Mouse (Mus musculus) heart, embryonic 14.5 days (tissue): ENCODE measurements around the gene Sync. TPM values are rescaled to one million over a fixed set of nuclear protein-coding genes. Genes with fewer than 3 reads are reported as not detected.

ENCODE experiments used
- ATAC-seq: fragments of 200-750 bp; cut with Nextera tagmentation; 2 replicates; pipeline ENCODE4 v1.8.0; 2017; ENCODE audit warnings: low read depth, moderate TSS enrichment; ENCODE audit not compliant: insufficient number of reproducible peaks, insufficient read depth, low FRiP score
- H3K27ac ChIP-seq, 2 experiments: fragments of 200-500 bp in 1 of 2; fragments of 300-500 bp in 1 of 2; sonication (generic) in 1 of 2; replicated peaks in 1 of 2; 2 replicates each; pipeline ENCODE4 v1.5.1; 2012 to 2014; ENCODE audit warnings: low read depth in 2 of 2, low read length in 2 of 2, control low read depth in 1 of 2, mild to moderate bottlenecking in 1 of 2, mixed read lengths in 1 of 2; ENCODE audit not compliant: control insufficient read depth in 1 of 2, insufficient read depth in 1 of 2
- H3K27me3 ChIP-seq: fragments of 300-500 bp; sonication (generic); 2 replicates; pipeline ENCODE4 v1.6.1; 2014; ENCODE audit warnings: mild to moderate bottlenecking, low read length, control low read depth; ENCODE audit not compliant: control insufficient read depth, insufficient read depth
- H3K36me3 ChIP-seq: fragments of 300-500 bp; sonication (generic); 2 replicates; pipeline ENCODE4 v1.6.1; 2014; ENCODE audit warnings: mild to moderate bottlenecking, control low read depth, low read length, mixed read lengths; ENCODE audit not compliant: control insufficient read depth, insufficient read depth
- H3K4me1 ChIP-seq, 2 experiments: fragments of 200-500 bp in 1 of 2; fragments of 300-500 bp in 1 of 2; sonication (generic) in 1 of 2; 2 replicates each; pipeline ENCODE4 v1.6.1; 2012 to 2014; ENCODE audit warnings: low read length in 2 of 2, control low read depth in 1 of 2, mixed read lengths in 1 of 2; ENCODE audit not compliant: control insufficient read depth in 2 of 2, insufficient read depth in 2 of 2
- H3K4me2 ChIP-seq: fragments of 300-500 bp; sonication (generic); 2 replicates; pipeline ENCODE4 v1.6.1; 2014; ENCODE audit warnings: mild to moderate bottlenecking, low read length
- H3K4me3 ChIP-seq, 2 experiments: fragments of 200-500 bp in 1 of 2; fragments of 300-500 bp in 1 of 2; sonication (generic) in 1 of 2; 2 replicates each; pipeline ENCODE4 v1.5.1; 2012 to 2014; ENCODE audit warnings: low read length in 2 of 2, mild to moderate bottlenecking in 2 of 2, control low read depth in 1 of 2, low read depth in 1 of 2, moderate library complexity in 1 of 2; ENCODE audit not compliant: control insufficient read depth in 1 of 2, insufficient read depth in 1 of 2
- H3K9ac ChIP-seq: fragments of 300-500 bp; sonication (generic); 2 replicates; pipeline ENCODE4 v1.6.1; 2014; ENCODE audit warnings: mild to moderate bottlenecking, low read length
- H3K9me3 ChIP-seq: fragments of 300-500 bp; sonication (generic); 2 replicates; pipeline ENCODE4 v1.6.1; 2016; ENCODE audit warnings: low read length, control low read depth; ENCODE audit not compliant: control insufficient read depth
- WGBS: fragments of 180-500 bp; shearing (Covaris S2); extraction: QIAGEN DNeasy Blood & Tissue Kit; methylation state at CpG from one replicate; pipeline ENCODE4 v1.1.7; 2014; 5-methylcytosine and 5-hydroxymethylcytosine counted together
- polyA plus RNA-seq: library from polyadenylated mRNA; unstranded; fragments of >200 nt; fragmentation: Nextera tagmentation; extraction: Ambion mirVana; gene quantifications from 2 replicates; pipeline ENCODE4 v1.2.1, GENCODE M21; 2014

Sync gene
- polyA plus RNA-seq: 1.6 and 1.8 TPM in 2 replicates

DNA sequence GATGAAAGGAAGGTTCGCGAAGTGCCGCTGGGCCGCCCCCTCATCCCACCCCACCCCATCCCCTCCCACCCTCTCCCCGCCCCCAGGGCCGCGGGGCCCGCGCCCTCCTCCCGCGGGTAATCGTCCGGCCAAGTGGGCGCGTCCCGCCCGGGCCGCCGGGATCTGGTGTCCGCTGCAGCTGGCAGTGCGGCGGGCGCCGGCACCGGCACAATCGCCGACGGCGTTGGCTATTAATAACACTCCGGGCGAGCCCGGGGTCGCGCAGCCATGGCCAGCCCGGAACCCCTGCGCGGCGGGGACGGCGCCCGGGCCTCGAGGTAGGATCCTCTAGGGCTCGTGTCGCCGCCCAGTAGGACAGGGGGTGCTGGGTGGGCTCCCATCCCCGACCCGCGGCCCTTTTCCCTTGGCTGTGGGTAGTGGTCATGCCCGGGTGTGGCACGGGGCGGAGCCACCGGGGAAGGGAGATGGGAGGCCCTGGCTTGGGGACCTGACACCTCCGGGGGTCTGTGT lies at the start of gene Sync:
Gene Sync (plus strand): TSS at position 146 of the 510 bp plus-strand sequence.
- Histone ChIP-seq H3K9me3 (no peaks in the 10 kb centered on the region), H3K9ac (peak within 1 kb of the TSS; percentile 76), H3K36me3 (no peaks in the 10 kb centered on the region), H3K4me3 (peak within 1 kb of the TSS; percentile 54 to 56), H3K4me2 (peak within 1 kb of the TSS; percentile 99), H3K27ac (0 out of 4 replicates have a peak within 1 kb of the TSS, but pooled peaks of 1 of the 2 experiments have one; percentile 30), H3K4me1 (peaks cover 6 to 12% of the 10 kb centered on the region in 2 experiments; a peak in 3 of 4 replicates), H3K27me3 (peaks cover 13% of the 10 kb centered on the region)
- peak; percentile 41; the same call in 1 of the 2 replicates for ATAC-seq
- WGBS: 2% methylated on average over 52 of the region's 53 CpGs

GRCm38 (mm10) chr4:129237843-129238441 lies 49.5 kb upstream of the Sync start:
- peak overlapping the region; percentile 99 for H3K4me2 ChIP-seq
- peaks cover 70% of the 10 kb centered on the region for H3K27me3 ChIP-seq
- H3K27ac ChIP-seq: no peak overlapping the region
- 9% methylated on average over 21 of the region's 21 CpGs for WGBS
- no peaks in the 10 kb centered on the region for H3K9me3 ChIP-seq
- H3K4me1 ChIP-seq: peaks cover 14 to 36% of the 10 kb centered on the region in 2 experiments
- no peak overlapping the region for H3K9ac ChIP-seq
- H3K36me3 ChIP-seq: no peaks in the 10 kb centered on the region
- ATAC-seq: no peak
- H3K4me3 ChIP-seq: peak overlapping the region; percentile 59 to 66

DNA sequence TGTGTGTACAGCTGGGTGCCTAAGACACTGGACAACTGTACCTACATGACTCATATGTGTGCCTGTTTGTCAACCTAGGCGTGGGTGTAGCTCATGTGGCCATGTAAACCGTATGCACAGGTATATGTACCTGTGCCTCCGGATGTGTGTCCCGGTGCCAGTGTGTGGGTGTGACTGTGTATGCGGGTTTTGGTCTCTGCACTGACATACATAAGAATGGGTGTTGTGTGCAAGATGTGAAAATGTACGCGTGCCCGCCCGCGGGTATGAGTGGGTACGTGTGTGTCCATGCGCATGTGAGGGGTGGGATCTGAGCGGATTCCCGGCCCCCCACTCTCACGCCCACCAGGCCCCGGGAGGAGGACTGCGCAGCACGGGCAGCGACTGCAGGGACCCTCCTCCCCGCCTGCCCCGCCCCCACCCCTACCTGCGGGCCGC lies 48.8 kb upstream of the Sync start:
- 1% methylated on average over 23 of the region's 23 CpGs for WGBS
- Histone ChIP-seq H3K9ac (peak overlapping the region; percentile 70), H3K4me1 (peaks cover 14 to 36% of the 10 kb centered on the region in 2 experiments), H3K27ac (no peak overlapping the region), H3K4me3 (peak overlapping the region; percentile 59 to 66), H3K9me3 (no peaks in the 10 kb centered on the region), H3K36me3 (no peaks in the 10 kb centered on the region), H3K4me2 (peak overlapping the region; percentile 99), H3K27me3 (peaks cover 66% of the 10 kb centered on the region)
- no peak for ATAC-seq

GRCm38 (mm10) chr4:129239075-129239474 lies 48.3 kb upstream of the Sync start:
- Histone ChIP-seq H3K27ac (no peak overlapping the region), H3K4me2 (peak overlapping the region; percentile 99), H3K9ac (peak overlapping the region; percentile 70), H3K9me3 (no peaks in the 10 kb centered on the region), H3K27me3 (peaks cover 69% of the 10 kb centered on the region), H3K36me3 (no peaks in the 10 kb centered on the region), H3K4me1 (peaks cover 14 to 36% of the 10 kb centered on the region in 2 experiments), H3K4me3 (peak overlapping the region; percentile 59 to 66)
- ATAC-seq: peak; percentile 70
- under 1% methylated on average over 26 of the region's 29 CpGs for WGBS

DNA sequence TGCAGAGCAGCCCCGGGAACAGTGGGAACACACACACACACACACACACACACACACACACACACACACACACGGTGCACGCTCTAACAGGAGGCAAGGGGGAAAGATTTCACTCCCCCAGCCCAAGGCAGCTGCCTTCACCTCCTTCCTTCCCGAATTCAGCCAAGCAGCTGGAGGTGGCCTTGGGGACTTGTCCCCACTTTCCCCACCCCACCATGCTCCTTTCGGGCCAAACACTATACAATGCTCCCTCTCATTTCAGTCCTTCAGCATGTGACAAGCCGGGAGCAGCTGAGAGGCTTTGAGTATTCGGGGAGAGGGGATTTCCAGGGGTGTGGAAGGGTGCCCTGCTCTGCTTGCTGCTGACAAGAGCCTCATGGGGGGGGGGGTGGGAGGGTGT lies 45.5 kb upstream of the Sync start:
- H3K27ac ChIP-seq: no peak overlapping the region
- H3K4me3 ChIP-seq: no peak overlapping the region
- no peak overlapping the region for H3K9ac ChIP-seq
- 36% methylated on average over 7 of the region's 7 CpGs for WGBS
- H3K36me3 ChIP-seq: no peaks in the 10 kb centered on the region
- no peak for ATAC-seq
- no peak overlapping the region for H3K4me2 ChIP-seq
- peaks cover 7 to 27% of the 10 kb centered on the region in 2 experiments for H3K4me1 ChIP-seq
- H3K27me3 ChIP-seq: peaks cover 79% of the 10 kb centered on the region
- H3K9me3 ChIP-seq: no peaks in the 10 kb centered on the region

DNA sequence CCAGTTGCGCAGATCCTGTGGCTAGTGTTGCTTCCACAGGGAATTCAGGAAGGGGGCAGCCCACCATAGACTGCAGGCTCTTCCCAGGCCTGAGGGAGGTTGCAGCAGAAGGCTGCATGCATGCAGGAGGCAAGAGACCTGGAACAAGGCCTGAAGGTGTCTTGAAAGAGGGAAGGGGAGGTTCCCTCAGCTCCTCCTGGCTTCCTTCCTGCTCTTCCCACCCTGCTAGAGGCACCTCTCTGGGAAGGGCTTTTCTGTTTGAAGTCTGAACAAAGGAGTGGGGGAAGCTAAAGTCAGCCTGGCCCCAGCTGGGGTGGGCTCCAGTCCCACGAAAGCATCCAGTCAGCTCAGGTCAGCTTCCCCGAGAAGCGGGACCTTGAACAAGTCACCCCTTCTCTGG lies 45.1 kb upstream of the Sync start:
- Histone ChIP-seq H3K27me3 (peaks cover 83% of the 10 kb centered on the region), H3K9ac (no peak overlapping the region; the same call in 1 of the 2 replicates), H3K4me1 (peaks cover 7 to 28% of the 10 kb centered on the region in 2 experiments), H3K9me3 (no peaks in the 10 kb centered on the region), H3K4me2 (no peak overlapping the region), H3K4me3 (no peak overlapping the region), H3K27ac (no peak overlapping the region), H3K36me3 (no peaks in the 10 kb centered on the region)
- ATAC-seq: no peak
- WGBS: 47% methylated on average over 4 of the region's 4 CpGs

DNA sequence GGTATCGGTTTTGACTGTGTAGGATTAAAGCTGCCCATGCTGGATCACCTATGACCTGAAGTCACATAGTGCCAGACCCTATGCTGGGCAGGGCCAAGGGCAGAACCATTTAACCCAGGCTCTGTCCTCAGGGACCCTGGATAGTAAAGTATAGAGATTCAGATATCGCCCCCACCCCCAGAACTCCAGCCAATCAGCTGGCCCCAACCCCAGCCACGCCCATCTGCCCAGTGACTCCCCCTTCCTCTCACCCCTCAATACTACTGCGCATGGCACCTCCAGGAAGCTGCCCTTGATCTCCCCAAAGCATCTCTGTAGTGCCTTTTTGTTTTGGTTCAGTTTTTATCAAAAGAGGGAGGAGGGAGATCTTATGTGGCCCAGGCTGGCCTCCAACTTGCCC lies 44.7 kb upstream of the Sync start:
- no peak overlapping the region for H3K4me2 ChIP-seq
- no peak for ATAC-seq
- WGBS: 34% methylated on average over 4 of the region's 4 CpGs
- H3K9me3 ChIP-seq: no peaks in the 10 kb centered on the region
- no peak overlapping the region for H3K9ac ChIP-seq
- H3K27me3 ChIP-seq: peaks cover 84% of the 10 kb centered on the region
- no peak overlapping the region for H3K4me3 ChIP-seq
- no peak overlapping the region for H3K27ac ChIP-seq
- H3K4me1 ChIP-seq: peaks cover 7 to 27% of the 10 kb centered on the region in 2 experiments
- no peaks in the 10 kb centered on the region for H3K36me3 ChIP-seq
